9 mouse cellular contexts compared by ENCODE assay signal in genomic region chr13:56522821-56523167, GRCm38 (mm10). TPM values are rescaled to one million over a fixed set of nuclear protein-coding genes. Genes with fewer than 3 reads are reported as not detected.
DNase-seq lines count a peak whose midpoint lies in the region; ATAC-seq and TF ChIP-seq lines count a peak whose summit lies in the region.
"Had no signal": no experiment of that assay in that cellular context is flagged by ENCODE, and none has a peak within 500 bp of the region (broad histone marks: within the 10 kb centered on the region; RNA-seq: fewer than 3 reads in every experiment).

No protein-coding gene starts in this region.

- DNase-seq in lung, embryonic 14.5 days = peak; percentile 13
- DNase-seq in lung, postnatal 10 days = no peak
- no peak for DNase-seq in embryo, embryonic 10 days (ENCODE audit: low spot score)
- no peak for DNase-seq in spleen, adult 12 weeks (ENCODE audit: low spot score)
- DNase-seq in adrenal gland, adult 8-10 months = no peak

- H3K9me3 ChIP-seq in lung, embryonic 14.5 days (ENCODE audit: low read depth, low read length) = no peaks in the 10 kb centered on the region
- H3K9me3 ChIP-seq in embryonic facial prominence, embryonic 15.5 days (replicated peaks) = no peaks in the 10 kb centered on the region
- H3K9me3 ChIP-seq in intestine, postnatal 0 days (ENCODE audit: control insufficient read depth) = no peaks in the 10 kb centered on the region
- H3K9me3 ChIP-seq in neural tube, embryonic 14.5 days (ENCODE audit: control insufficient read depth, low read length) = no peaks in the 10 kb centered on the region

- no peaks in the 10 kb centered on the region for H3K27me3 ChIP-seq in lung, embryonic 14.5 days (ENCODE audit: insufficient read depth, low read length)
- H3K27me3 ChIP-seq in embryonic facial prominence, embryonic 15.5 days = no peaks in the 10 kb centered on the region
- H3K27me3 ChIP-seq in intestine, postnatal 0 days (replicated peaks; ENCODE audit: control insufficient read depth, insufficient read depth, low read length) = no peaks in the 10 kb centered on the region
- no peaks in the 10 kb centered on the region for H3K27me3 ChIP-seq in neural tube, embryonic 14.5 days (ENCODE audit: control insufficient read depth, insufficient read depth, low read length)

- no peak overlapping the region for H3K27ac ChIP-seq in lung, embryonic 14.5 days (ENCODE audit: low read depth)
- H3K27ac ChIP-seq in embryonic facial prominence, embryonic 15.5 days (replicated peaks) = no peak overlapping the region
- no peak overlapping the region for H3K27ac ChIP-seq in intestine, postnatal 0 days (ENCODE audit: low read depth, low read length)
- H3K27ac ChIP-seq in neural tube, embryonic 14.5 days (ENCODE audit: low read depth, low read length) = no peak overlapping the region

- 5% methylated on average over 8 of the region's 8 CpGs for WGBS in lung, embryonic 14.5 days
- WGBS in embryonic facial prominence, embryonic 15.5 days = 3% methylated on average over 8 of the region's 8 CpGs
- 5% methylated on average over 8 of the region's 8 CpGs for WGBS in intestine, postnatal 0 days
- 8% methylated on average over 8 of the region's 8 CpGs for WGBS in neural tube, embryonic 14.5 days

- peak; percentile 29; the same call in 1 of the 2 replicates for ATAC-seq in lung, embryonic 14.5 days (ENCODE audit: insufficient read depth)
- ATAC-seq in embryonic facial prominence, embryonic 15.5 days (ENCODE audit: insufficient number of reproducible peaks, low FRiP score, low TSS enrichment, low read depth) = no peak
- no peak for ATAC-seq in intestine, postnatal 0 days
- peak; percentile 29; the same call in 1 of the 2 replicates for ATAC-seq in neural tube, embryonic 14.5 days (ENCODE audit: low read depth)

- TF ChIP-seq CTCF in lung, embryonic 14.5 days (IDR thresholded peaks at IDR 0.05; ENCODE audit: low read depth) = no peak
- TF ChIP-seq CTCF in intestine, postnatal 0 days (IDR thresholded peaks at IDR 0.05; ENCODE audit: low read depth) = no peak

- no peaks in the 10 kb centered on the region for H3K4me1 ChIP-seq in lung, embryonic 14.5 days (ENCODE audit: insufficient read depth)
- H3K4me1 ChIP-seq in embryonic facial prominence, embryonic 15.5 days = peaks cover 5% of the 10 kb centered on the region; the same call in 1 of the 2 replicates
- H3K4me1 ChIP-seq in intestine, postnatal 0 days (replicated peaks; ENCODE audit: control insufficient read depth, insufficient read depth, low read length) = no peaks in the 10 kb centered on the region
- H3K4me1 ChIP-seq in neural tube, embryonic 14.5 days (ENCODE audit: control insufficient read depth, insufficient read depth, low read length) = no peaks in the 10 kb centered on the region

- H3K4me2 ChIP-seq in lung, embryonic 14.5 days = peak overlapping the region; percentile 92
- H3K4me2 ChIP-seq in embryonic facial prominence, embryonic 15.5 days (replicated peaks) = peak overlapping the region; percentile 91
- peak overlapping the region; percentile 96 for H3K4me2 ChIP-seq in intestine, postnatal 0 days (replicated peaks; ENCODE audit: low read depth)
- H3K4me2 ChIP-seq in neural tube, embryonic 14.5 days (ENCODE audit: low read depth, low read length) = peak overlapping the region; percentile 90

- peak overlapping the region; percentile 65 for H3K4me3 ChIP-seq in lung, embryonic 14.5 days (ENCODE audit: low read depth, low read length)
- H3K4me3 ChIP-seq in embryonic facial prominence, embryonic 15.5 days (replicated peaks) = peak overlapping the region; percentile 74
- H3K4me3 ChIP-seq in intestine, postnatal 0 days (ENCODE audit: low read depth, low read length) = peak overlapping the region; percentile 67
- H3K4me3 ChIP-seq in neural tube, embryonic 14.5 days (ENCODE audit: low read depth, low read length) = peak overlapping the region; percentile 65

- H3K36me3 ChIP-seq in lung, embryonic 14.5 days (ENCODE audit: insufficient read depth) = no peaks in the 10 kb centered on the region
- no peaks in the 10 kb centered on the region for H3K36me3 ChIP-seq in embryonic facial prominence, embryonic 15.5 days
- no peaks in the 10 kb centered on the region for H3K36me3 ChIP-seq in intestine, postnatal 0 days (ENCODE audit: control insufficient read depth, insufficient read depth)
- no peaks in the 10 kb centered on the region for H3K36me3 ChIP-seq in neural tube, embryonic 14.5 days (ENCODE audit: control insufficient read depth, insufficient read depth, low read length)

- H3K9ac ChIP-seq in lung, embryonic 14.5 days = peak overlapping the region; percentile 62
- H3K9ac ChIP-seq in embryonic facial prominence, embryonic 15.5 days = peak overlapping the region; percentile 44
- H3K9ac ChIP-seq in intestine, postnatal 0 days (ENCODE audit: low read depth, low read length) = peak overlapping the region; percentile 52
- H3K9ac ChIP-seq in neural tube, embryonic 14.5 days (replicated peaks; ENCODE audit: low read depth, low read length) = peak overlapping the region; percentile 72

RNA-seq across cellular contexts. Expression of gene Fbxl21, which starts 0.5 kb away (rescaled TPM):
- polyA plus RNA-seq in lung, embryonic 14.5 days (2014; fragmentation: Nextera tagmentation; extraction: Ambion mirVana) = 1.7 and 2.2 TPM in 2 replicates
- 2.1 and 2.4 TPM in 2 replicates for polyA plus RNA-seq in embryonic facial prominence, embryonic 15.5 days (2015; fragmentation: Nextera tagmentation; extraction: Ambion mirVana)
- 3.7 and 4.0 TPM in 2 replicates for polyA plus RNA-seq in intestine, postnatal 0 days (2015; fragmentation: Nextera tagmentation; extraction: Ambion mirVana)
- polyA plus RNA-seq in neural tube, embryonic 14.5 days (2014; fragmentation: Nextera tagmentation; extraction: Ambion mirVana) = 5.3 and 6.1 TPM in 2 replicates
- total RNA-seq in adrenal gland, adult 8-10 months (2022) = 1 to 10 TPM; 5.8 to 7.5 (median 6.2) TPM

RNA-seq across cellular contexts. Expression of gene Lect2, which starts 25.5 kb away (rescaled TPM):
- polyA plus RNA-seq in lung, embryonic 14.5 days (2014; fragmentation: Nextera tagmentation; extraction: Ambion mirVana) = not detected in 2 replicates
- not detected in 2 replicates for polyA plus RNA-seq in embryonic facial prominence, embryonic 15.5 days (2015; fragmentation: Nextera tagmentation; extraction: Ambion mirVana)
- 48.8 and 59.0 TPM in 2 replicates for polyA plus RNA-seq in intestine, postnatal 0 days (2015; fragmentation: Nextera tagmentation; extraction: Ambion mirVana)
- 0.33 TPM in 1 of 2 replicates, not detected in the other for polyA plus RNA-seq in neural tube, embryonic 14.5 days (2014; fragmentation: Nextera tagmentation; extraction: Ambion mirVana)
- not detected for total RNA-seq in adrenal gland, adult 8-10 months (2022)

RNA-seq across cellular contexts. Expression of gene Il9, which starts 40.7 kb away (rescaled TPM):
- polyA plus RNA-seq in lung, embryonic 14.5 days (2014; fragmentation: Nextera tagmentation; extraction: Ambion mirVana) = not detected in 2 replicates
- polyA plus RNA-seq in embryonic facial prominence, embryonic 15.5 days (2015; fragmentation: Nextera tagmentation; extraction: Ambion mirVana) = not detected in 2 replicates
- not detected in 2 replicates for polyA plus RNA-seq in intestine, postnatal 0 days (2015; fragmentation: Nextera tagmentation; extraction: Ambion mirVana)
- not detected in 2 replicates for polyA plus RNA-seq in neural tube, embryonic 14.5 days (2014; fragmentation: Nextera tagmentation; extraction: Ambion mirVana)
- total RNA-seq in adrenal gland, adult 8-10 months (2022) = not detected
- total RNA-seq: adrenal gland, postnatal 25 days had no signal

Comparison
In these comparisons a context has a peak if more than half of its experiments do, and no peak if none do; other contexts are left out.
1. ATAC-seq: peak in lung, embryonic 14.5 days (single experiment) and neural tube, embryonic 14.5 days (single experiment); none in embryonic facial prominence, embryonic 15.5 days (single experiment) and intestine, postnatal 0 days (single experiment).
2. RNA of gene Lect2, which starts 25.5 kb away (polyA plus RNA-seq): 48.8 to 59.0 TPM in intestine, postnatal 0 days; 0.33 TPM in neural tube, embryonic 14.5 days, not detected in embryonic facial prominence, embryonic 15.5 days and not detected in lung, embryonic 14.5 days; every median in the first group is over 10 times any median in the second.
3. Peak in every context shown above with its lines, with median percentiles within 50 percentile points of each other: H3K4me2 ChIP-seq, H3K4me3 ChIP-seq and H3K9ac ChIP-seq.